Mouse (Mus musculus) MEL-GATA-1-ER (cell line): Measurements from ENCODE around the gene Pole4.

ENCODE experiments used
- DNase-seq: peaks from one replicate; pipeline ENCODE4 v3.0.0-alpha.2; 2012; ENCODE audit warnings: low read depth; ENCODE audit errors: extremely low read depth

The Pole4 gene

GRCm38 (mm10) chr6:82613201-82613600, 92.0 kb downstream of the Pole4 start:
- DNase-seq = no peak

GRCm38 (mm10) chr6:82611049-82611448, 94.1 kb downstream of the Pole4 start:
- no peak for DNase-seq

GRCm38 (mm10) chr6:82609339-82609926, 95.7 kb downstream of the Pole4 start:
- no peak for DNase-seq

GRCm38 (mm10) chr6:82608756-82609155, 96.4 kb downstream of the Pole4 start:
- DNase-seq = no peak

GRCm38 (mm10) chr6:82604791-82605190, 100.4 kb downstream of the Pole4 start:
- DNase-seq = no peak

GRCm38 (mm10) chr6:82603665-82604064, 101.5 kb downstream of the Pole4 start:
- peak; percentile 2 for DNase-seq

GRCm38 (mm10) chr6:82603228-82603627, 101.9 kb downstream of the Pole4 start:
- DNase-seq = no peak

GRCm38 (mm10) chr6:82595461-82596090, 109.6 kb downstream of the Pole4 start:
- no peak for DNase-seq

GRCm38 (mm10) chr6:82589387-82589786, 115.8 kb downstream of the Pole4 start:
- no peak for DNase-seq

GRCm38 (mm10) chr6:82585396-82585795, 119.8 kb downstream of the Pole4 start:
- DNase-seq = no peak

- no peak for DNase-seq
These were observed 129.7 kb downstream of the Pole4 start for GRCm38 (mm10) chr6:82575445-82575844.
